Mouse (Mus musculus): ENCODE measurements around the gene Tet3. TPM values are rescaled to one million over a fixed set of nuclear protein-coding genes. Genes with fewer than 3 reads are reported as not detected.

Gene Tet3
- polyA plus RNA-seq, 1 experiment from 2014 or later, result 52.2 TPM

DNA sequence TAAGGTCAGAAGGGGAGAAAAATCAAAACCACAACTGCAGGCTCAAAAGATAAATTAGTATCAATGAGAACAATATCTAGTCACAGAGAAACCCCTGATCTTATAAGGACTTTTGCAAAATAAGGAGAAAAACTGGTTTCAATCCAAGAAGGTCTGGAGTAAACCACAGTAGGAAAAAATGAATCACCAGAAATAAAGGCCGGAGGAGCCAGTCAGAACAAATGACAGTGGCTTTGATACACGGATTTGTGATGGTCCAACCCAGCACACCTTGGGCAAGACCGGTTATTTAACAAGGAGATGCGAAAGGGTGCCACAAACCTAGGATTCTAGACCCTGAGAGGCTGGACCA is 34.9 kb downstream of the Tet3 start:
- DNase-seq (ENCODE audit: low spot score), result no peak
- no peak for ATAC-seq (ENCODE audit: low FRiP score)
- Histone ChIP-seq H3K36me3 (replicated peaks; ENCODE audit: control insufficient read depth, insufficient read depth) (peaks cover 12% of the 10 kb centered on the region; the same call in 1 of the 2 replicates), H3K4me3 (replicated peaks; ENCODE audit: low read length) (no peak overlapping the region), H3K9ac (no peak overlapping the region), H3K27me3 (ENCODE audit: control insufficient read depth, insufficient read depth, low read length) (no peaks in the 10 kb centered on the region), H3K4me1 (replicated peaks; ENCODE audit: control insufficient read depth, insufficient read depth, low read length) (peaks cover 56% of the 10 kb centered on the region), H3K27ac (no peak overlapping the region), H3K4me2 (replicated peaks) (no peak overlapping the region), H3K9me3 (ENCODE audit: control insufficient read depth, low read length) (no peaks in the 10 kb centered on the region)
- WGBS, result 80% methylated on average over 4 of the region's 4 CpGs

GRCm38 (mm10) chr6:83423400-83424052 is 35.4 kb downstream of the Tet3 start:
- 42% methylated on average over 8 of the region's 8 CpGs for WGBS

DNA sequence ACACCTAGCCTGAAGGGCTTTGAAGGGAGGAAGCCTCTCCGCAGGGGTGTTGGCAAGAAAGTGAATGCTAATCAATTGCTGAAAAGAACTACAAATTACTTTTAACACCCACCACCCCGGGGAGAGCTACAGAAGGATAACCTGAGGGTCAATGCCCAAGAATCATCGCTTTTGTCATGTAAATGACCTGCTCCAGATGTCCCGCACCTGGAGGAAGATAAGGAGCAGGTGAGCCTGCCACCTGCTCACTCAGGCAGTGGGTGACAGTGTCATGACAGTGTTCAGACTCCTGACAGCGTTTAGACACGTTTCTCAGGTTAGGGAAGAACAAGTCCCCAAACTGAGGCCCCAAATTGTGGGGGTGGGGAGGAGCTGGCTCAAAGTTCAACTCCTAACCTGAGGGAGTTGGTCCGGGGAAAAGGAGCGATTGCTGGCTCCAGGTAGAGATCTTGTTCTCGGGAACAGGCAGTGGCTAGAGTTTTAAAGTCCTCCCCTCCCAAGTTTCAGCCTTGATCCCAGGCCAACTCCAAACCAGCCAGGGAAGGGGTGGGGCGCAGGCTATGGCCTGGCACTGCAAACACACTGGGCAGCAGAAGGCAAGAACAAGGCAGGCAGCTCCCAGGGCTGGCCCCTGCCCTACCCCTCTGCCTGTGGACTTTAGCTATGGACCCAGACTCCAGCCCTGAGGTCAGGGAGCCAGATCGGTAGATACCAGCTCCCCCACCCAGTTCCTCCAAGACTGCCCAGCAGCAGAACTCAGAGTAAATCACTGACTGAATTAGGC is 36.8 kb downstream of the Tet3 start:
- Histone ChIP-seq H3K9ac (no peak overlapping the region), H3K27me3 (ENCODE audit: control insufficient read depth, insufficient read depth, low read length) (no peaks in the 10 kb centered on the region), H3K9me3 (ENCODE audit: control insufficient read depth, low read length) (no peaks in the 10 kb centered on the region), H3K36me3 (replicated peaks; ENCODE audit: control insufficient read depth, insufficient read depth) (peaks cover 6% of the 10 kb centered on the region; the same call in 1 of the 2 replicates), H3K27ac (no peak overlapping the region), H3K4me3 (replicated peaks; ENCODE audit: low read length) (no peak overlapping the region), H3K4me1 (replicated peaks; ENCODE audit: control insufficient read depth, insufficient read depth, low read length) (peaks cover 53% of the 10 kb centered on the region), H3K4me2 (replicated peaks) (no peak overlapping the region)
- no peak for ATAC-seq (ENCODE audit: low FRiP score)
- DNase-seq (ENCODE audit: low spot score), result no peak
- 20% methylated on average over 11 of the region's 11 CpGs for WGBS

More at GRCm38 (mm10) chr6:83423400-83424052, 35.4 kb downstream of the Tet3 start:
- no peak overlapping the region for H3K4me2 ChIP-seq (replicated peaks)
- H3K9ac ChIP-seq, result no peak overlapping the region
- H3K27me3 ChIP-seq (ENCODE audit: control insufficient read depth, insufficient read depth, low read length), result no peaks in the 10 kb centered on the region
- peaks cover 56% of the 10 kb centered on the region for H3K4me1 ChIP-seq (replicated peaks; ENCODE audit: control insufficient read depth, insufficient read depth, low read length)
- no peak for DNase-seq (ENCODE audit: low spot score)
- H3K4me3 ChIP-seq (replicated peaks; ENCODE audit: low read length), result no peak overlapping the region
- peaks cover 12% of the 10 kb centered on the region; the same call in 1 of the 2 replicates for H3K36me3 ChIP-seq (replicated peaks; ENCODE audit: control insufficient read depth, insufficient read depth)
- 0 out of 2 replicates have a peak overlapping the region, but pooled peaks have one; percentile 11 for H3K27ac ChIP-seq
- no peaks in the 10 kb centered on the region for H3K9me3 ChIP-seq (ENCODE audit: control insufficient read depth, low read length)
- ATAC-seq (ENCODE audit: low FRiP score), result no peak

DNA sequence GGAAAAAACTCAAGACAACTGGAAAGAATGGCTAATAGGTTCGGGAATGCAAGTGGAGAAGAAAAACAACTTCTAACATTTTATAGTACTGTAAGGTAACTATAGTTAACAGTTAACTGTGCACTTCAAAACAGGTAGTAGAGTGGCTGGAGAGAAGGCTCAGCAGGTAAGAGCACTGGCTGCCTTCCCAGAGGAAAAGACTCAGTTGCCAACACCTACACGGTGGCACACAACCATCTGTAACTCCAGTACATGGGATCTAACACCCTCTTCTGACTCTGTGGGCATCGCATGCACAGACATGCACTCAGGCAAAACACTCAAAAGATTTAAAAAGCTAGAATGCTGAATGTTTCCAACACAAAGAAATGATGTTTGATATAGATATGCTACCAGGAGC is 39.4 kb downstream of the Tet3 start:
- DNase-seq (ENCODE audit: low spot score) (no peak), ATAC-seq (ENCODE audit: low FRiP score) (no peak)
- Histone ChIP-seq H3K9ac (no peak overlapping the region), H3K36me3 (replicated peaks; ENCODE audit: control insufficient read depth, insufficient read depth) (0 out of 2 replicates have a peak, but pooled peaks cover 8% of the 10 kb centered on the region), H3K9me3 (ENCODE audit: control insufficient read depth, low read length) (no peaks in the 10 kb centered on the region), H3K27ac (no peak overlapping the region), H3K27me3 (ENCODE audit: control insufficient read depth, insufficient read depth, low read length) (no peaks in the 10 kb centered on the region), H3K4me3 (replicated peaks; ENCODE audit: low read length) (no peak overlapping the region), H3K4me1 (replicated peaks; ENCODE audit: control insufficient read depth, insufficient read depth, low read length) (peaks cover 60% of the 10 kb centered on the region), H3K4me2 (replicated peaks) (no peak overlapping the region)
- 86% methylated on average over 3 of the region's 3 CpGs for WGBS

- DNase-seq (ENCODE audit: low spot score), result no peak
- no peak for ATAC-seq (ENCODE audit: low FRiP score)
- H3K9ac ChIP-seq, result no peak overlapping the region
- no peak overlapping the region for H3K4me2 ChIP-seq (replicated peaks)
- no peaks in the 10 kb centered on the region for H3K9me3 ChIP-seq (ENCODE audit: control insufficient read depth, low read length)
- peaks cover 71% of the 10 kb centered on the region for H3K4me1 ChIP-seq (replicated peaks; ENCODE audit: control insufficient read depth, insufficient read depth, low read length)
- 0 out of 2 replicates have a peak, but pooled peaks cover 8% of the 10 kb centered on the region for H3K36me3 ChIP-seq (replicated peaks; ENCODE audit: control insufficient read depth, insufficient read depth)
- no peak overlapping the region for H3K27ac ChIP-seq
- 68% methylated on average over 3 of the region's 3 CpGs for WGBS
- no peaks in the 10 kb centered on the region for H3K27me3 ChIP-seq (ENCODE audit: control insufficient read depth, insufficient read depth, low read length)
- no peak overlapping the region for H3K4me3 ChIP-seq (replicated peaks; ENCODE audit: low read length)
Measured at GRCm38 (mm10) chr6:83417531-83417930, 41.4 kb downstream of the Tet3 start.

DNA sequence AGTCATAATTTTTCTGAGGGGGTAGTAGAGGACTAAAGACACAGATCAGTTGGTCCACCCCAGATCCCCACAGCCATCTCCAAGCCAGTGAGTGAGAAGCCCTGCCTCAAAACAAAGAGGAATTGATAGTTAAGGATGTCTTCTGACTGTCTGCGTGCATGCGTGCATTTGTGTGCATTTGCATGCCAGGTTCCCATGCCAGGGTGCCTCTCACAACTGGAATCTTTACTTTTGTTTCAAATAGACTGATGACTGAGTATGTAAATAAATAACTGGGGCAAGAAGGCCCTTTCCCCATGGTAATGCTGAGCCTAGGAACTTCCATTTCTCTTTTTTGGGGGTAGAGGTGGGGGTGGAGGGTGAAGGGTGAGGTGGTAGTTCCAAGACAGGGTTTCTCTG is 41.8 kb downstream of the Tet3 start:
- Histone ChIP-seq H3K4me3 (replicated peaks; ENCODE audit: low read length) (no peak overlapping the region), H3K36me3 (replicated peaks; ENCODE audit: control insufficient read depth, insufficient read depth) (0 out of 2 replicates have a peak, but pooled peaks cover 8% of the 10 kb centered on the region), H3K27me3 (ENCODE audit: control insufficient read depth, insufficient read depth, low read length) (no peaks in the 10 kb centered on the region), H3K27ac (no peak overlapping the region), H3K9me3 (ENCODE audit: control insufficient read depth, low read length) (no peaks in the 10 kb centered on the region), H3K4me2 (replicated peaks) (no peak overlapping the region), H3K4me1 (replicated peaks; ENCODE audit: control insufficient read depth, insufficient read depth, low read length) (peaks cover 71% of the 10 kb centered on the region), H3K9ac (no peak overlapping the region)
- DNase-seq (ENCODE audit: low spot score) (no peak), ATAC-seq (ENCODE audit: low FRiP score) (no peak)
- 92% methylated on average over 2 of the region's 2 CpGs for WGBS

DNA sequence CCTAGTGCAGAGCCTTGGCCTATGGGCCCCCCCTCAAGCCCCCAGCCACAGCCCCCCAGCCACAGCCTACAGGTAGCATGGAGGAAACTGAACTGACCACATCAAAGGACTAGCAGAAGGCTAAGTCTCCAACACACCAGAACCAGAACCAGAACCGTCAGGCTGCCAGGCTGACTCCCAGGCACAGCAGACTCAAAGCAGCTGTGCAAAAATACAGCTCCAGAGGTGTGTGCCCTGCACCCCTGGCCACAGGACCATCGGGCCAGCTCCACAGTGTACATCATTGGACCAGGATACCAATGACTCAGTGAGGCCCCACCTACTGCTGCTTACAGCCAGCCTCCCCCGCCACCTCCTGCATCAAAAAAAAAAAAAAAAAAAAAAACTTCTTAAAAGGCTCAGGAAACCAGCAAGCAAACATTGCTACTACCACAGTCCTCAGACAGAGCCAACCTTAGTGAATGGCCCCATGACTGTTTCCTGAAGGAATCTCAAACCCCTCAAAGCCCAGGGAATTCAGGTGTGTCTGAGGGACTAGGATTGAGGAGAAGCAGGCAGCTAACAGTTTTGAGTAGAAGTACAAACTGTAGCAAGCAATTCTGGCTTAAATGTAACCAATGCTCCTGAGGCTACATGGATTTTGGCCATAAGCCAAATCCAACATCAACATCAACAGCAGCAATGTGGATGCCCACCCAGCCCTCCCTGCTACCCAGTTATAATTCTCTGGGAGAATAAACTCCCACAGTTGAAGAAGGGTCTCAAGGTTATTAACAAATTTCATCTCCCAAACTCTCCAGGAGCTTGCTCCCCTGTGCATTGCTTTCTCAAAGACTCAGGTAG is 42.4 kb downstream of the Tet3 start:
- H3K4me2 ChIP-seq (replicated peaks), result no peak overlapping the region
- H3K4me3 ChIP-seq (replicated peaks; ENCODE audit: low read length), result no peak overlapping the region
- peaks cover 71% of the 10 kb centered on the region for H3K4me1 ChIP-seq (replicated peaks; ENCODE audit: control insufficient read depth, insufficient read depth, low read length)
- no peaks in the 10 kb centered on the region for H3K27me3 ChIP-seq (ENCODE audit: control insufficient read depth, insufficient read depth, low read length)
- H3K9me3 ChIP-seq (ENCODE audit: control insufficient read depth, low read length), result no peaks in the 10 kb centered on the region
- DNase-seq (ENCODE audit: low spot score), result no peak
- ATAC-seq (ENCODE audit: low FRiP score), result no peak
- H3K27ac ChIP-seq, result no peak overlapping the region
- 84% methylated on average over 3 of the region's 3 CpGs for WGBS
- 0 out of 2 replicates have a peak, but pooled peaks cover 4% of the 10 kb centered on the region for H3K36me3 ChIP-seq (replicated peaks; ENCODE audit: control insufficient read depth, insufficient read depth)
- no peak overlapping the region for H3K9ac ChIP-seq

DNA sequence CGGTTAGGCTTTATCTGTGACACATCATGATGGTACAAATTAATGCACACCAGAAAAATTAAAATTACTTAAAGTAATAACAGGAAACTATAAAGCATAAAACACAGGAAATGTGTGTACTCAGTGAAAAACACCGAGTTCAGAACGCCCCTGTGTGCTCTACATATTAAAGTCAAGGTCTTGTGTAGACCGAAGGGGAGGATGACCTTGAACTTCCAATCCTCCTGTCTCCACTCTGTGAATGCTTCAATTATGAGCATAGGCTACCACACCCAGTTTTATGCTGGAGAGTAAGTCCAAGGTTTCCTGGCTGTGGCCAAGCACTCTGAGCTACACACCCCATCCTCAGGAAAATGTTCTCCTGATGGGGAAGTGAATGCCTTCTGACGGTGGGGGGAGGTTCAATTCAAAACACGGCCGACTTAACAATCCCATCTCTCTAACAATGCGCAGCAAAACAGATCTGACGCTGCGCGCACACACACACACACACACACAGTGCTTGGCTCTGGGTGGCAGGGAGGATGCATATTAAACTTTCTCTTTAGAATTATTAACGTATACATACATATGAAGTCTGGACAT is 43.4 kb downstream of the Tet3 start:
- Histone ChIP-seq H3K4me3 (replicated peaks; ENCODE audit: low read length) (no peak overlapping the region), H3K9me3 (ENCODE audit: control insufficient read depth, low read length) (no peaks in the 10 kb centered on the region), H3K27me3 (ENCODE audit: control insufficient read depth, insufficient read depth, low read length) (no peaks in the 10 kb centered on the region), H3K9ac (no peak overlapping the region), H3K4me2 (replicated peaks) (no peak overlapping the region), H3K4me1 (replicated peaks; ENCODE audit: control insufficient read depth, insufficient read depth, low read length) (peaks cover 70% of the 10 kb centered on the region), H3K27ac (no peak overlapping the region; the same call in 1 of the 2 replicates), H3K36me3 (replicated peaks; ENCODE audit: control insufficient read depth, insufficient read depth) (0 out of 2 replicates have a peak, but pooled peaks cover 4% of the 10 kb centered on the region)
- WGBS, result 79% methylated on average over 12 of the region's 12 CpGs
- ATAC-seq (ENCODE audit: low FRiP score) (no peak), DNase-seq (ENCODE audit: low spot score) (no peak)

Measured in hindbrain, embryonic 14.5 days (tissue).